Mouse (Mus musculus): ENCODE measurements at regions not wholly inside any gene's neighbourhood (a gene's known extent, or its start where the extent isn't known, plus 50 kb on each side); places are given as distances from the start of the nearest gene placed in this dataset.

GRCm38 (mm10) chr4:140312635-140313034 lies 66.1 kb upstream of the Igsf21 start:
- no peak for DNase-seq

- no peak for DNase-seq
These were observed 60.9 kb upstream of the Igsf21 start for GRCm38 (mm10) chr4:140307481-140307880.

- no peak for DNase-seq
These were observed 58.4 kb upstream of the Igsf21 start for GRCm38 (mm10) chr4:140304960-140305359.

GRCm38 (mm10) chr4:140301661-140302060 lies 55.1 kb upstream of the Igsf21 start:
- DNase-seq: no peak

GRCm38 (mm10) chr4:140297912-140298620 lies 51.5 kb upstream of the Igsf21 start:
- no peak for DNase-seq

All from heart, adult 18-20 months (tissue).